Mouse (Mus musculus): ENCODE measurements around the gene Dcx.

DNA sequence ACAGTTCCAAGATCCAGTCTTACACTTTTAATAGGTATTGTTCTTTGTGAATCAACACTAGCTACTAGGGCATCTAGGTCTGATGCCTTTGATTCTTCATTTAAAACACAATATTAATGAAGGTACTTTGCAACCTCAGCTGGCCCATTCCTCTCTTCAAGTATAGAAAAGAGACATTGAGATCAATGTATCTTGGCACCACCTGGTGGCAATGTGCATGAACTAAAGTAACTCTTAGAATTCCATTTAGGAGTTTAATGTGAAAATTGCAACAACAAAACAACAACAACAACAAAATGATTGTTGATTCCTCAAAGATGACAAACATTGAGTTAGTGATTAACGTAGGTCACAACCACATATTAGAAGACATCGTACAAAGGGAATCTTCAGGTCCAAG, 114.2 kb downstream of the Dcx start:
- TF ChIP-seq ZKSCAN1 (IDR thresholded peaks at IDR 0.05; ENCODE audit: low read depth, low read length), result no peak
- no peak for TF ChIP-seq POLR2A (IDR thresholded peaks at IDR 0.05; ENCODE audit: control insufficient read depth in 1 of 2, insufficient read depth in 1 of 2, low read depth in 1 of 2, low read length in 2 of 2, poor library complexity in 1 of 2)
